Mouse (Mus musculus): ENCODE data around the gene Slc25a47.

DNA sequence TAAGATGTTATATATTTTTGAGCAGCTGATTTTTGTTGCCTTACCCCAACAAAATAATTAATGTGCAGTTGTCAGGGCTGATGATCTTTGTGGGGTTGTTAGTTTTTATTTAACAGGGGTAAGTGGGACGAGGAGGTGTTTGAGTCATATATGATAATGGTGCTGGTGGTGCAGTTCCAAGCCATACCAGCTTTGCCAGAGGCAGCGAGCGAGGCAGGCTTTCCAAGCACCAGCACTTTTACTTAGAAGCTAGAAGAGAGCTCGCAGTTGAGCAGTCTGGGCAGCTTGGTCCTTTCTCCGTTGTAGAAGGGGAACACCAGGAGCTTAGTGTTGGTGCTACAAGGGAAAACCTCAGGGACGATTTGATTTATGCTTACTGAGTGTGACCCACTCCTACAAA, 23.4 kb upstream of the Slc25a47 start:
- TF ChIP-seq CTCF (IDR thresholded peaks at IDR 0.05; ENCODE audit: borderline replicate concordance, control insufficient read depth, extremely low read depth, insufficient read depth, low read length, poor library complexity) = no peak
- no peak for TF ChIP-seq POLR2A (IDR thresholded peaks at IDR 0.05; ENCODE audit: control insufficient read depth, extremely low read depth, insufficient read depth, low read length, poor library complexity)

Data from thymus, adult 2 months (tissue).